Mouse (Mus musculus) forebrain, embryonic 14.5 days (tissue): ENCODE results near the gene Sf3a3. TPM values are rescaled to one million over a fixed set of nuclear protein-coding genes. Genes with fewer than 3 reads are reported as not detected.

ENCODE experiments used
- ATAC-seq: fragments of 200-750 bp; cut with Nextera tagmentation; 2 replicates; pipeline ENCODE4 v1.8.0; 2017; ENCODE audit warnings: mild to moderate bottlenecking, moderate library complexity
- DNase-seq: peaks from one replicate; pipeline ENCODE4 v3.0.0-alpha.2; 2015; ENCODE audit warnings: low spot score
- H3K27ac ChIP-seq: fragments of 300-500 bp; sonication (generic); 2 replicates; pipeline ENCODE4 v1.5.1; 2014; ENCODE audit warnings: low read depth, mild to moderate bottlenecking, control low read depth, low read length, moderate library complexity
- H3K27me3 ChIP-seq: fragments of 300-500 bp; sonication (generic); replicated peaks from 2 replicates; pipeline ENCODE4 v1.6.1; 2014; ENCODE audit warnings: low read length, control low read depth, mixed read lengths; ENCODE audit not compliant: control insufficient read depth, insufficient read depth
- H3K36me3 ChIP-seq: fragments of 300-500 bp; sonication (generic); 2 replicates; pipeline ENCODE4 v1.6.1; 2014; ENCODE audit warnings: low read length, control low read depth; ENCODE audit not compliant: control insufficient read depth, insufficient read depth
- H3K4me1 ChIP-seq: fragments of 300-500 bp; sonication (generic); 2 replicates; pipeline ENCODE4 v1.6.1; 2014; ENCODE audit warnings: antibody characterized with exemption, low read length, control low read depth; ENCODE audit not compliant: control insufficient read depth, insufficient read depth
- H3K4me2 ChIP-seq: fragments of 300-500 bp; sonication (generic); 2 replicates; pipeline ENCODE4 v1.6.1; 2014; ENCODE audit warnings: mild to moderate bottlenecking, control low read depth, low read length
- H3K4me3 ChIP-seq: fragments of 300-500 bp; sonication (generic); 2 replicates; pipeline ENCODE4 v1.5.1; 2014; ENCODE audit warnings: low read depth, low read length, control low read depth
- H3K9ac ChIP-seq: fragments of 300-500 bp; sonication (generic); 2 replicates; pipeline ENCODE4 v1.6.1; 2014; ENCODE audit warnings: mild to moderate bottlenecking, low read length, control low read depth, moderate library complexity
- H3K9me3 ChIP-seq: fragments of 300-500 bp; sonication (generic); replicated peaks from 2 replicates; pipeline ENCODE4 v1.6.1; 2016; ENCODE audit warnings: low read length, control low read depth, mixed read lengths; ENCODE audit not compliant: control insufficient read depth
- WGBS: fragments of 180-500 bp; shearing (Covaris S2); extraction: QIAGEN DNeasy Blood & Tissue Kit; methylation state at CpG from one replicate; pipeline ENCODE4 v1.1.7; 2014; 5-methylcytosine and 5-hydroxymethylcytosine counted together
- polyA plus RNA-seq: library from polyadenylated mRNA; unstranded; fragments of >200 nt; fragmentation: Nextera tagmentation; extraction: Ambion mirVana; gene quantifications from 2 replicates; pipeline ENCODE4 v1.2.1, GENCODE M21; 2014

Sf3a3 gene
- polyA plus RNA-seq, 1 experiment from 2014 or later, result 118 TPM

GRCm38 (mm10) chr4:124741376-124742343 is 27.1 kb downstream of the Sf3a3 start, which contains the start of gene Inpp5b:
TSS of gene Inpp5b (plus strand) at chr4:124741850.
- no peaks in the 10 kb centered on the region for H3K27me3 ChIP-seq
- DNase-seq, result peak; percentile 86
- ATAC-seq, result peak; percentile 94
- 16% methylated on average over 25 of the region's 25 CpGs for WGBS
- peaks cover 3% of the 10 kb centered on the region; the same call in 1 of the 2 replicates for H3K4me1 ChIP-seq
- H3K9me3 ChIP-seq, result no peaks in the 10 kb centered on the region
- peak within 1 kb of the TSS; percentile 54 for H3K4me3 ChIP-seq
- peak within 1 kb of the TSS; percentile 74 for H3K9ac ChIP-seq
- 0 out of 2 replicates have a peak within 1 kb of the TSS, but pooled peaks have one; percentile 9 for H3K27ac ChIP-seq
- H3K4me2 ChIP-seq, result peak within 1 kb of the TSS; percentile 69
- H3K36me3 ChIP-seq, result peaks cover 10% of the 10 kb centered on the region; the same call in 1 of the 2 replicates

- 83% methylated on average over 11 of the region's 11 CpGs for WGBS
- DNase-seq (no peak), ATAC-seq (no peak)
Measured at GRCm38 (mm10) chr4:124742839-124743238, 28.3 kb downstream of the Sf3a3 start.

GRCm38 (mm10) chr4:124746577-124746976 is 32.0 kb downstream of the Sf3a3 start:
- no peak overlapping the region for H3K4me3 ChIP-seq
- H3K9me3 ChIP-seq, result no peaks in the 10 kb centered on the region
- ATAC-seq, result no peak
- no peaks in the 10 kb centered on the region for H3K27me3 ChIP-seq
- H3K4me2 ChIP-seq, result no peak overlapping the region
- no peak overlapping the region for H3K27ac ChIP-seq
- peaks cover 4% of the 10 kb centered on the region; the same call in 1 of the 2 replicates for H3K4me1 ChIP-seq
- peak overlapping the region; percentile 3; the same call in 1 of the 2 replicates for H3K9ac ChIP-seq
- DNase-seq, result no peak
- WGBS, result 82% methylated on average over 7 of the region's 7 CpGs
- peaks cover 19% of the 10 kb centered on the region for H3K36me3 ChIP-seq

More at GRCm38 (mm10) chr4:124742839-124743238, 28.3 kb downstream of the Sf3a3 start:
- Histone ChIP-seq H3K9me3 (no peaks in the 10 kb centered on the region), H3K4me3 (no peak overlapping the region), H3K4me2 (no peak overlapping the region), H3K36me3 (peaks cover 15% of the 10 kb centered on the region), H3K27ac (no peak overlapping the region), H3K9ac (no peak overlapping the region), H3K27me3 (no peaks in the 10 kb centered on the region), H3K4me1 (peaks cover 3% of the 10 kb centered on the region; the same call in 1 of the 2 replicates)

- Histone ChIP-seq H3K9me3 (no peaks in the 10 kb centered on the region), H3K4me2 (no peak overlapping the region), H3K27me3 (no peaks in the 10 kb centered on the region), H3K9ac (no peak overlapping the region), H3K4me1 (peaks cover 13% of the 10 kb centered on the region), H3K36me3 (peaks cover 19% of the 10 kb centered on the region), H3K27ac (no peak overlapping the region), H3K4me3 (no peak overlapping the region)
- DNase-seq, result no peak
- ATAC-seq, result no peak
- 50% methylated on average over 4 of the region's 4 CpGs for WGBS
Measured at GRCm38 (mm10) chr4:124747851-124748250, 33.3 kb downstream of the Sf3a3 start.

GRCm38 (mm10) chr4:124751300-124752250 is 37.0 kb downstream of the Sf3a3 start:
- no peaks in the 10 kb centered on the region for H3K27me3 ChIP-seq
- peak overlapping the region; percentile 69 for H3K4me3 ChIP-seq
- ATAC-seq (peak; percentile 100), DNase-seq (peak; percentile 98)
- peaks cover 13% of the 10 kb centered on the region for H3K4me1 ChIP-seq
- H3K36me3 ChIP-seq, result peaks cover 10% of the 10 kb centered on the region
- H3K9ac ChIP-seq, result peak overlapping the region; percentile 70
- under 1% methylated on average over 75 of the region's 75 CpGs for WGBS
- peak overlapping the region; percentile 88 for H3K4me2 ChIP-seq
- H3K27ac ChIP-seq, result no peak overlapping the region
- no peaks in the 10 kb centered on the region for H3K9me3 ChIP-seq

- no peaks in the 10 kb centered on the region for H3K27me3 ChIP-seq
- 20% methylated on average over 15 of the region's 15 CpGs for WGBS
- H3K4me3 ChIP-seq, result peak overlapping the region; percentile 69
- DNase-seq (no peak), ATAC-seq (no peak)
- peaks cover 6% of the 10 kb centered on the region; the same call in 1 of the 2 replicates for H3K36me3 ChIP-seq
- H3K9ac ChIP-seq, result peak overlapping the region; percentile 70
- peak overlapping the region; percentile 88 for H3K4me2 ChIP-seq
- H3K9me3 ChIP-seq, result no peaks in the 10 kb centered on the region
- no peak overlapping the region for H3K27ac ChIP-seq
- peaks cover 13% of the 10 kb centered on the region for H3K4me1 ChIP-seq
Measured at GRCm38 (mm10) chr4:124752281-124753199, 38.0 kb downstream of the Sf3a3 start.

- Histone ChIP-seq H3K9me3 (no peaks in the 10 kb centered on the region), H3K4me2 (no peak overlapping the region), H3K4me3 (no peak overlapping the region), H3K27ac (no peak overlapping the region), H3K4me1 (peaks cover 13% of the 10 kb centered on the region), H3K27me3 (no peaks in the 10 kb centered on the region), H3K36me3 (no peaks in the 10 kb centered on the region), H3K9ac (no peak overlapping the region)
- 89% methylated on average over 7 of the region's 7 CpGs for WGBS
- ATAC-seq (no peak), DNase-seq (no peak)
Measured at GRCm38 (mm10) chr4:124755526-124755925, 41.0 kb downstream of the Sf3a3 start.
